Mouse (Mus musculus): Measurements from ENCODE around the gene Serpini1.

Gene Serpini1

GRCm38 (mm10) chr3:75557292-75557691, at the start of gene Serpini1:
Gene Serpini1, plus strand, starts transcription at chr3:75557547.
- in situ Hi-C loops (cut with MseI, MboI): no loop called here

DNA sequence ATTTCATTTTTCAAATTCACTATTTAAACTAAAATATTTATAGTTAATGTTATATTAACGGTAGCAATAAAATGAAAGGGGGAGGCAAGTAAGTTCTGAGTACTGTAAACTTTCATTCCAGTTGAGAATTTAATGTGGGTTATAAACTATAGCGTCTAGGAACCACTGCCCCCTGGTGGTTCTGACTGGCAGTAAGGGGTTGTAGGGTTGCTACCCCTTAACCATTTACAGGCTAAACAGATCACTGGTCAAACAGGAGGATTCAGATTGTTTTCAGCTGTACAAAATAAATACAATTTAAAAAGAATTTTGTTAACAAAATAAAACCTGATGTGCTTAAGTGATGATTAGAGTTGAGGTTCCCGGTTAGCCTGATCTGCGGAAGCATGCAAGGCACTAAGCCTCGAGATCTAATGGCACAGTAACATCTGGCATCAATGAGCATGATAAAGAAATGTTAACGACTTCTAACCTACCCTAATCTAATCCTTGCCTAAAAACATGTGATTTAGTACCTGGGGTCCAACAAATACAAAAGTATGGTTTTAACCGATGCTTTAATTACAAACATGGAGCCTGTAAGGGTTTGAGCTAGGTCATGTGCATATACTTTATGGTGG, 39.6 kb upstream of the Serpini1 start:
- in situ Hi-C loops (cut with MseI, MboI): loop anchor here in 1 of 2 experiments (25.0 kb wide), 1 partner anchor 305 kb away; no protein-coding TSS in a partner anchor

- in situ Hi-C loops (cut with MseI, MboI): loop anchor here in 1 of 2 experiments (25.0 kb wide), 1 partner anchor 309 kb away; no protein-coding TSS in a partner anchor
These were observed 36.0 kb upstream of the Serpini1 start for GRCm38 (mm10) chr3:75521314-75521713.

DNA sequence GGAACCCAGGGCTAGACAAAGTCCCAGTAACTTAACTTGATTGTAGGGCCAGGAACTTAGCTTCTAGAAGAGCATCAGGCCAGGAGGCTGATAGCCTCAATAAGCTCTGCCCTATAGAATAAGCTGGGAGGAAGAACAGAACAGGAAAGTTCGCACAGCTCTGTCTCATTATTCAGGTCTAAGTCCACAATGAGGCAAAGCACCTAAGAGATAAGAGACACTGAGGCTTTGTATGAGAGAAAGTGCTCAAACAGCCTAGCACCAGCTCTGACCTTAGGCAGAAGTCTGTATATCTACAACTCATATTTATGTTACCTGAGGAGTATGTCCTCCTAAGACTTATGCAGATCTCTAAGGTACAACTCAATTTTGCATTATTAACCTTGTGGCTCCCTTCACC, 34.8 kb upstream of the Serpini1 start:
- in situ Hi-C loops (cut with MseI, MboI): loop anchor here in 1 of 2 experiments (25.0 kb wide), 1 partner anchor 310 kb away; no protein-coding TSS in a partner anchor

GRCm38 (mm10) chr3:75531074-75531473, 26.3 kb upstream of the Serpini1 start:
- in situ Hi-C loops (cut with MseI, MboI): no loop called here

GRCm38 (mm10) chr3:75534045-75534834, 23.1 kb upstream of the Serpini1 start:
- in situ Hi-C loops (cut with MseI, MboI): no loop called here

DNA sequence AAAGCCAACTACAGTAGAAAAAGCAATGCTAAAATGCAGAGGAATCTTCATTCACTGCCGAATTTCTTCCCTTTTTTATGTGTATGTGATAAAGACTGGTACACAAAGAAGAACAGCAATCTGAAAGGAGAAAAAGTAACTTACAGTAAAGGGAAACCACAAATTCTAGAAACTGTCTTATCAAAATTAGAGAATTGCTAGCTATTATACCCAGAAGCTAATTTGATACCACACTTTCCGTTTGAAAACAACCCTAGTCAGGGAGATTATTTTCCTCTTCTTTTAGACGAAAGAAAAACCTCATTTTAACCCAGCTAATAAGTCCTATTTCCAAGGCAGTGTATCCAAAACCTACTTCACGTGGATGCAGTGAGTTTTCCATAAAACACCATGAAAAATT, 16.1 kb upstream of the Serpini1 start:
- in situ Hi-C loops (cut with MseI, MboI): no loop called here

DNA sequence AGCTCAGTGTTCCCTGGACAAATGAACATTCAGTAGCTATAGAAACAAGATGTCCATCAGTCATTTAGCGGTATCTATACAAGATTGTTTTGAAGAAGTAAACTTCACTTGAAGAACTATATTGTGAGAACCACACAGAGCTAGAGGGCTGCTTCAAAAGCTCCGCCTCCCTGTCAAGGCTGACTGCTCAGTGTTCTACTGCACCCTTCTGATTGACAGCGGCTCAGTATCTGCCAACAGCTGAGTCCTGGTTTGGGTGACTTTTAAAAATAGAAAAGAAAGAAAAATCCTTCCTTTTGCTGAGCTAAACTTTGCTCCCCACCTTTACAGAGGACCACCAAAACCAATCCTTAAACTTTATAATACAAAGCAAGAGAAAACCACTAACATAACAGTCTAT, 14.5 kb upstream of the Serpini1 start:
- in situ Hi-C loops (cut with MseI, MboI): no loop called here

- in situ Hi-C loops (cut with MseI, MboI): no loop called here
These were observed 13.1 kb upstream of the Serpini1 start for GRCm38 (mm10) chr3:75544287-75544686.

- in situ Hi-C loops (cut with MseI, MboI): no loop called here
These were observed 6.1 kb upstream of the Serpini1 start for GRCm38 (mm10) chr3:75551248-75551647.

GRCm38 (mm10) chr3:75556121-75556694, 1.1 kb upstream of the Serpini1 start:
- in situ Hi-C loops (cut with MseI, MboI): no loop called here

DNA sequence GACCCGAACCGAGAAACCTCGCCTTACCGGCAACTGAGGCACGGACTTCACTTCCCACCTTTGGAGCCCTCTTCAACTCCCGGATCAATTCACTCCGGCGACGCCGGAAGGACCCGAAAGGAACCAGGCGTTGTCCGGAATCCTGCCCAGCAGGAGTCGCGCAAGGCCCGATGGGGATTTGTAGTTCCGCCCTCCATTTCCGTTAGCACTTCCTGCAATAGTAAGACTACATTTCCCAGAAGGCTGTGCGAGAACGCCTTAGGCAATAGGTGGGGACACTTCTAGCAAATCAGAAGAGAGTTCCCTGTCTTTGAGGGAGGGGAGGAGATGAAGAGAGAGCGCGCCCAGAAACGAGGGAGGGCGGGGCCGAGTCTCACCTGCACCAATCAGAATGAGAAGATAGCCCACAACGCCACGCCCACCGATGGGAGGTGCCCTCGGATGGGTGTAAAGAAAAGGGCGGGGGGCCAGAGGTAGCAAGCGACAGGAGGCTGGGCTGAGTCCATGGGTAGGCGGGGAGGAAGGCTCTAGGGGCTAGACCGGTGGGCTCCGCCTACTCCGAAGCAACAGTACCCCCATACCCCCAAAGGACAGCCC, 554 bp upstream of the Serpini1 start, which contains the start of gene Pdcd10:
Gene Pdcd10 (minus strand): TSS at position 162 of the 597 bp plus-strand sequence.
- in situ Hi-C loops (cut with MseI, MboI): no loop called here

DNA sequence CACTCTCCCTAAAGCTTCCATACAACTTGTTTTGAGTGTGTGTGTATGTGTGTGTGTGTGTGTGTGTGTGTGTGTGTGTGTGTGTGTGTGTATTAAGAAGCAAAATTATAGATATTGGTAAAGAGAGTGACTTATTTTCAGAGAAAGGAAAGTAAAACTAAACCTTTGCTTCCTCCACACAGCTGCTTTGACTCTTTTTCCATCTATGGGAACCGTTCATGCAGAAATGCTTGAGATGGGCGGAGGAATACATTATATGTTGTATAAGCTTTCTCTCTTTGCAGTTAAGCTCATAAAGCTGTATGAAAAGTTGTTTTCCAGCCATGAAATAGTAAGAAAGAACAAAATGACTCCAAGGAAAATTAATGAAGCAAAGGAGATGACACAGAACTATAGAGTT, 16.7 kb downstream of the Serpini1 start:
- in situ Hi-C loops (cut with MseI, MboI): no loop called here

- in situ Hi-C loops (cut with MseI, MboI): no loop called here
These were observed 18.2 kb downstream of the Serpini1 start for GRCm38 (mm10) chr3:75575582-75575981.

GRCm38 (mm10) chr3:75579352-75579751, 22.0 kb downstream of the Serpini1 start:
- in situ Hi-C loops (cut with MseI, MboI): no loop called here

- in situ Hi-C loops (cut with MseI, MboI): no loop called here
These were observed 25.9 kb downstream of the Serpini1 start for GRCm38 (mm10) chr3:75583293-75583692.

GRCm38 (mm10) chr3:75584898-75585297, 27.6 kb downstream of the Serpini1 start:
- in situ Hi-C loops (cut with MseI, MboI): no loop called here

DNA sequence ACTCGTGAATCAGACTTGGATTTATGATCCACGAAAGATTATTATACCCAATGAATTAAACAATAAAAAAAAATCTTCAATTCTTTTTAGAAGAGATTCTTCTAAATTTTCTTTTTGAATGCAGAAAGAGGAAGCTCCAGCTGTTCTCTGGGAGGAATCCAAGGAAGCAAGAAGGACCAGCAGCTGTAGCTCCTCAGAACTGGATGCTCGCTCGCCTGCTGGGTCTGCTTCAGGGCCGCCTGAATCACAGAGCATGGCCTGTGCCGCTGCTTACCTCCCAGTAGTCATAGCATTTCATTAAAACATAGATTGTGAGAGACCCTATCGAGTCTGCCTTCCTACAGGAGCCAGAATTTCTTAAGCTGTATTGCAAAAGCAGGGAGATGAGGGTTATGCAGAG, 53.7 kb downstream of the Serpini1 start:
- in situ Hi-C loops (cut with MseI, MboI): no loop called here

DNA sequence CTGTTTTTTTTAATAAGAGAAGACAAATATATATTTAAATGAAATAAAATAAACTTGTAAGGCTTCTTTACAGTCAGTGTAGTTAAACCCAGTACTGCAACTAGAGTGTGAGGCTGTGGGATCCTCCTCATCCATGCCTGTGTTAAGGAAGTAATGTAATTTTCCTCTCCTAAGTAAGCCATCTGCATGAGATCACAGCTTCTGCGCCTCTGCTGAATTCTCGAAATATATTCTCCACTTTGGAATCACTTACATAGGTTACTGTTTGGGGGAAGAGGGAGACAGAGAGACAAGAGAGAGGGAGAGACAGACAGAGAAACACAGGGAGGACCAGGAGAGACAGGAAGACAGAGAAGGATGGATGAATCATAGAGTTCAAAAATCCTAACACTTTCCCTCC, 67.3 kb downstream of the Serpini1 start:
- in situ Hi-C loops (cut with MseI, MboI): no loop called here

GRCm38 (mm10) chr3:75630988-75631615, 73.8 kb downstream of the Serpini1 start:
- in situ Hi-C loops (cut with MseI, MboI): no loop called here

DNA sequence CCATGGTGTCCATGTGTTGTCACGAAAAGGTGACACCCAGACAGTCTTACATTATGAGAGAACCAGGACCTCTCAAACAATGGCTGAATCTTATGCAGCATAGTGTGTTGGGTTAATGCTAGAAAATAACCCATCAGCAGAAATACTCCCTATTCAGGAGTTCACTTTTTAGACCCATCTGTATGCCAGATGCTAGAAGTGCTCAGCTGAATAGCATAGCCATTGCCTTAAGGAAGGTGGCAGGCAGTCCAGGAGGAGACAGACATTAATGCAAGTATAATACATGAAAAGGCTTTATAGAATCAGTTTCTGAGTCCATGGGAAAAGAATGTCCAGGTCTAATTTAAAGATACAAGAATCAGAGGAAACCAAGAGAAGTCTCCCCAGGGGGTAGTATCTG, 75.9 kb downstream of the Serpini1 start:
- in situ Hi-C loops (cut with MseI, MboI): no loop called here

GRCm38 (mm10) chr3:75633635-75634034, 76.3 kb downstream of the Serpini1 start:
- in situ Hi-C loops (cut with MseI, MboI): no loop called here
